Mouse (Mus musculus) forelimb bud, embryonic 11.5 days (tissue): ENCODE results near the gene Syn3.

Experiments
- DNase-seq: peaks from one replicate; pipeline ENCODE4 v3.0.0-alpha.2; 2012; ENCODE audit warnings: low read depth, low spot score

Gene Syn3

DNA sequence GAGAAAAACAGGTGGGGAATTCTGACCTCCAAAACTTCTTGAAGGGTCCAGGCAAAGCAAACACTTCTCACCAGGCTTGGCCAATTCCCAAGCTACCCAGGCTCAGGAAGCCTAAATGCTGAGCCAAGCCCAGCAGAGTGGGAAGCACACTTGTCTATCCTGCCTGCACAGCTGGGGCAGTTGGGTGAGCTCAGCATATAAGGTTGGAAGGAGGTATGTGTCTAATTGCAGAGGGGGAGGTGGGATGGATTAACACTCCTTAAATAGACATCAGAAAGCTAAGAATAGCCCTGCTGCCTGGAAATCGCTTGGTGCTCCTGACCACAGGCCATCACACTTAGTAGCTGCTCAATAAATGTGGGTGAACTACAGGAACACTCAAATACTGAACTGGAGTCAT is 185.2 kb downstream of the Syn3 start:
- no peak for DNase-seq

DNA sequence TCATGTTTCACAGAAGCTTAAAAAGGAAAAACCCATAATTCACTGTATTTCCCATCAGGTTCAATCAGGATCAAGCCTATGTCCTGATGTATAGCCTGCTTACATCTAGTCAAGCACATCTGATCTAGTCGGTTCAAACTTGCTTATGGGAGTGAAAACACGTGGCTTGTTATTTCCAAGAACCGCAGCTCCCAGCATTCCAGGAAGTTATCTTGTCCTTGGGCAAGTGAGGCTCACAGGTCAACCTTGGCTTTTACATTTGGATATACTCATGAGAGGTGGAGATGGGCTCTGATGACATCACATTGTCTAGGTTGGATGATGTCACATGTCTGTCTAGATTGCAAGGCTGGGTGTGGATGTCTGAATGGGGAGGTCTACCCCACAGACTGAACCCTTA is 185.7 kb downstream of the Syn3 start:
- DNase-seq: no peak

- DNase-seq: no peak
Measured at GRCm38 (mm10) chr10:86310527-86310926, 188.2 kb downstream of the Syn3 start.

DNA sequence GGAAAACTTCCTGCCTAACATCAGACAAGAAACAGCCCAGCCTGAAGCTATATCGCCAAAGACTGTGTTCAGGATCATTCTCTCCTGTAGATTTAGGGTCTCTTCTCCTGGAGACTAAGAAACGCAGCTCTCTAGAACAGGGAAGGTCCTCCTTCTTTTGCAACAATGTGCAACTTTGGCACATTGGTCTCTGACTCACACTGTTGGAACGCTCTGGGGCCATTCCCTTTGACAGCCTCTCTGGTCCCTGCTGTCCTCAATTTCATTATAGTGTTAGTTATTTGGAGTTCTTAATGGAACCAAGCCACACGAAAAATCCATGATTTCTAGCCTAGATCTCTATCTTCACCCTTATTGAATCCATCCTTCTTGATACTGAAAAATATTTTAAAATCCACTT is 191.5 kb downstream of the Syn3 start:
- DNase-seq: no peak

GRCm38 (mm10) chr10:86304583-86304982 is 194.1 kb downstream of the Syn3 start:
- peak; percentile 58 for DNase-seq

GRCm38 (mm10) chr10:86303495-86303876 is 195.2 kb downstream of the Syn3 start:
- DNase-seq: no peak

DNA sequence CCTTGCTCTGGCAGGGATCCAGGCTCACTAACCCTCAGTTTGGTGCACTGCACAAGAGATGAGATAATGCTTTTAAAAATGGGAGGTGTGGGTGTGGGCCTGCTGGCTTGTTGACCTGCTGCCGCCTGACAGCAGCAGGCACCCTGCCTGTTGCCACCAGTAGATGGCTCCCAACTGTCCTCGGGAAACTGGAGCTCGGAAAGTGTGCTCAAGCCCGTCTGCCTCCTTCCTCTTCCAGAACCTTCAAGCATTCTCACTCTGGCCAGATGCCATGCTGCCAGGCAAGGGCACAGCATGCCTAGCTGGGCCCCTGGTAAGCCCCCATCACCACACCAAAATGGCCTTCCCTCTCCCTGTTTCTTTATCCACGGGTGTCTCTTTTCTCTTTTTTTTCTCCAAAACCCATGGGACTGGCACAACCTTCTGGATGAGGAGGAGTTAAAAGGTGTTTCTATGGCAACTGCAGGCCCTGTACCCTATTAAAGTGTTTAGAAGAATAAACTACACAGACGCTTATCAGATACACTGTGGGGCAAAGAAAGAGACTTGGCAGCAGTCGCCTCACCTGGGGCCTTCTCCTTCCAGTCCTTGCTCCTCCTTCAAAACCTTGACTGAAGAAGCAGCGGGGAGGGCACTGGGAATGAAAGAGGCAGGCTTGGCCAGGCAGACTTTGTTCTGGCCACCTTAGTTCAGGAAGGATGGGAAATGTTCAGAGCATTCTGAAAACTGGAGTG is 195.8 kb downstream of the Syn3 start:
- DNase-seq: peak; percentile 51

GRCm38 (mm10) chr10:86302318-86302648 is 196.4 kb downstream of the Syn3 start:
- no peak for DNase-seq

DNA sequence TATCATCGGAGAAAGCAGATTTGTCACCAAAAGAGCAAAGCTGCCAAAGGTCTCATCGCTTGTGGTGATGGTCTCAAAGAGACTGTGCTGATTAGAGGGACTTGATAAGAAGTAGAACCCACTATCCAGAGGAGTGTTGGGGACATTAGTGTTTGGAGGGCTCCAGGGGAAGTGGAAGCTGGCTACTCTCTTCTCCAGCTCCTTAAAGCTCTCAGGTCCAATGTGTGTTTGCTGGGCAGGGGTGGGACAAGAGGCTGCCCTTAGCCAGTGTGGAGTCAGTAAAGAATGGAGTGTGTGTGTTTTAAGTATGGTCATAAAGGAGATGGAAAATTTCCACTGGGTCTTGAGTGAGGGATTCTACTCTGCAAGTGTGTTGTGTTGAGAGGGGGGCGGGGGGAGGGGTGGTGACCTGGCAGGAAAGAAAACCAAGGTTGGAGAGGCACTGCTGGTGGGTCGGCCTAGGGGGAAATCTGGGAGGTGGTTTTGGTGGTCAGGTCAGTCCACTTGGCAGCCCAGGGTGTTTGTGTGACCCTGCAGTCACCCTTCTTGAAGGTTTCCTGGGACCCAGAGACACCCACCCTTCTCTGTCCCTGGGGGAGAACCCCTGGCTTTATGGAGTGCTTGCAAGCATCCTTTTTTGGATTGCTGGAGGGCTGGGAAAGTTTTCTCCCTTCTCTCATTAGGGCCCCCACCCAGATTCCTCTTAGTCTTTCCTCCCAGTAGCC is 196.9 kb downstream of the Syn3 start:
- no peak for DNase-seq

DNA sequence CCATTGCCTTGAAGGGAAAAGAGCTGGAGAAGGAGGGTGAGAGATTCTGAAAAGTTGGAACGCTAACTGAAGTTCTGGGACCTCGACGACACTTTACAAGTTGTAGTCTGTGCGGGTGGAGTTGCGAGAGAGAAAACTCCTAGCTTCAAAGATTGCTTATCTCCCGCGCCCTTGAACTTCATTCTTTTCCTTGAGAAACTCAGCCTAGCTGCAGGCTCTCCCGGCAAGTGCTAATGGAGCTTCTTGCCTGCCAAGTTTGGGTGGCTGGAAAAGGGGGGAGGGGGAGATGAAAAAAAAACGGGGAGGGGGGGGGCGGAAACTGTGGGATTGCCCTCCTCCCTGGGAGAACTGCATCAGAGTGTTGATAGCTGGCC is 197.6 kb downstream of the Syn3 start:
- no peak for DNase-seq

GRCm38 (mm10) chr10:86300293-86301116 is 198.2 kb downstream of the Syn3 start, which contains the start of gene Timp3:
Gene Timp3 (plus strand): TSS chr10:86300372.
- peak; percentile 66 for DNase-seq

- DNase-seq: no peak
Measured at GRCm38 (mm10) chr10:86299795-86300194, 198.9 kb downstream of the Syn3 start.

DNA sequence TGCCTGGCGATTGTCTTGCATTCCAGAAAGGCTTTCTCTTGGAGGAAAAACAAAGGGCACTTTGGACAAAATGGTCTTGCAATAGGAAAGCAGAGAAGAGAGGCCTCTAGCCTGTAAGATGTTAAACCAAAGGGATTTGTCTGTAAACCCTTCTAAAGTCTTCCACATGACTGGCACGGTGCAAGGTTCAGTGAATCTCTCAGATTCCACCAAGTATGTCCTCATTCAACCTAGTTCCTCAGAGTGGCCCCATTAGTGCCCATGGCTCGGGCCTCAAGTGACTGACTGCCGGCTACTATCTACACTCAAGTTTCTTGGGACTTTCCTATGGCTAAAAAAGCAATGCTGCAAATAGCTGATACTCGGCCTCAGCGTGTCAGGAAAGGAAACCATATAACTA is 200.4 kb downstream of the Syn3 start:
- DNase-seq: no peak

- DNase-seq: no peak
Measured at GRCm38 (mm10) chr10:86297307-86297706, 201.4 kb downstream of the Syn3 start.

- peak; percentile 85 for DNase-seq
Measured at GRCm38 (mm10) chr10:86296111-86296510, 202.6 kb downstream of the Syn3 start.

DNA sequence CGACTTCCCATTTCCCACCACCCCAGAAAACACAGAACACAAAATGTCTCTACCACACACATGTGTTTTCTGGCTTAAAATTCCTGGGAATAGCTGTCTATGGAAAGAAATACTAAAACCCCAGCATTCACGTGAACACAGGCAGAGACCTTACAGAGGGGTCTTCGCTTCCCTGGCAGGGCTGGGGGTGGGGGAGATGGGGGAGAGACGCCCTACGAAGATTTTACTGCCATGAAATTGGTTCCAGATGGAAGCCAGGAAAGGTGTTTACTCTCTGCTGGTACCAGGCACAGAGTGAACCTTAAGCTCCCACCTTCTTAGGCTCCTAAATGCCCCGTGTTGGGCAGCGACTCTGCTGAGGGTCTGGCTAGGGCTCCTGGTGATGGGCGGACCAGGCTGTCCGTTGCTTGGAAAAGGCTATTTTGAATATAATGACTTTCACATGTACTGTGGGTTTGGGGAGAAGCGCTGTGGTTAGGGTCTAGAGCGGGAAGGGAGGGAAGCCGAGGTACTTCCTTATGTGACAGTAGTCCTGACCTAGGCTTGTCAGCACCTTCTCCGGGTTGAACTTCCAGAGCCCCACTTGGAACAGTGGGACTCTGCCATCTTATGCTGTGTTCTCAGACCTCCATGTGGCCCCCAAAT is 203.1 kb downstream of the Syn3 start:
- DNase-seq: peak; percentile 86

- DNase-seq: no peak
Measured at GRCm38 (mm10) chr10:86294599-86295365, 203.9 kb downstream of the Syn3 start.

DNA sequence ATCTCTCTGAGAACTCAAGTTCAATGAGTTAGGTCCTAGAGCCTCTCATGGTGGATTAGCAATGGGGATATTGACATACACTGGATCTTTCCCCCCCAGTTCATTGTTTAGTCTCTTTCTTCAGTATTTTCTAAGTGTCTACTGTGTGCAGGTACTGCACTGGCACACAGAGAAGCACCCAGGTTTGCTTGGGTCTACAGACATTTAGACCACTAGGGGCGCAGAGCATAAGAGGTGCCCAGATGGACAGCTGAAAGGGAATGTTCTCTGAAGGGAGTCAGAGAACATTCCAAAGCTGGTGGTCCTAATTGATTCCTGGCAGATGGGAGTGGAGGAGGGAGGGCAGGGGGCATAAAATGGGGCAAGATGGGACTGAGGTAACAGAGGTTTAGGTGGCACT is 204.8 kb downstream of the Syn3 start:
- DNase-seq: no peak

- no peak for DNase-seq
Measured at GRCm38 (mm10) chr10:86290109-86290771, 208.5 kb downstream of the Syn3 start.

DNA sequence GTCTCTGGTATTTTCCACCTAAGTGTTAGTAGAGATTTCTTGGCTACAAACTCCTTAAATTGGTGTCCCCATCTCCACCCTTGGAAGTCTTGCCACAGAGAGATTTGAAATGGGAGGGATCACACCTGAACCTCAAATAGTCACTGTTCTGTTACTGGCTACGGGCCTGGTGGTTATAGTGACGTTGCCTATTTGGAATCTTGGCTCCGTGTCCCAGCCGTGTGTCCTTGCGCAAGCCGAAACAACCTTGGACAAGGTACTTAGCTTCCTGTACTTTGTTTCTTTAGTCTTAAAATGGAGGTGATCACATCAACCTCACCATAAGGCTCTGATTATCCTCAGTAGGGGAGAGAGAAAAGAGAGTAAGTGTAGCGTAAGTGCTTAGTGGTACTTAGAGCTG is 212.2 kb downstream of the Syn3 start:
- no peak for DNase-seq

GRCm38 (mm10) chr10:86281238-86281637 is 217.5 kb downstream of the Syn3 start:
- DNase-seq: no peak
